12 mouse cellular contexts compared by ENCODE assay signal in the genomic region with DNA sequence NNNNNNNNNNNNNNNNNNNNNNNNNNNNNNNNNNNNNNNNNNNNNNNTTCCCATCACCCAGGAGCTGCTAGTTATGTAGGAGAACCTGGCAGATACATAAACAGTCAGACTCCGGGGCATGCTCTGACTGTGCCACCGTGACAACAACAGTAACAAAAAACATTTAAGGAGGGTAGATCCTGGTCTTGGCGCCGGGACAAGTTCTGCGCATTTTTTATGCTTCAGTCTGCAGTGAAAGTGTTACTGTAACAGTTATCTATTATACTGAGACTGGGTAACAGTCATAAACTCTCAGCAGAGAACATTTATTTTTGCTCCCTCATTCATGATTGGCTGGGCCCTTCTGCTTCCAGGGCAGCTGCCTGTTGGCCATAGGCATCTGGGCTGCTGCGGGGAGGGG. TPM values are rescaled to one million over a fixed set of nuclear protein-coding genes. Genes with fewer than 3 reads are reported as not detected.
A peak's percentile ranks its signal among the peaks of the same experiment; 100 is the strongest.
DNase-seq lines count a peak whose midpoint lies in the region; ATAC-seq and TF ChIP-seq lines count a peak whose summit lies in the region.
"Had no signal": no experiment of that assay in that cellular context is flagged by ENCODE, and none has a peak within 500 bp of the region (broad histone marks: within the 10 kb centered on the region; RNA-seq: fewer than 3 reads in every experiment).

No protein-coding gene starts in this region.

- H3K36me3 ChIP-seq in heart, embryonic 11.5 days (ENCODE audit: control insufficient read depth, insufficient read depth, low read length): no peaks in the 10 kb centered on the region
- no peaks in the 10 kb centered on the region for H3K36me3 ChIP-seq in lung, embryonic 14.5 days (ENCODE audit: insufficient read depth)
- H3K36me3 ChIP-seq in forebrain, embryonic 12.5 days (replicated peaks): no peaks in the 10 kb centered on the region
- no peaks in the 10 kb centered on the region for H3K36me3 ChIP-seq in neural tube, embryonic 13.5 days

- TF ChIP-seq CTCF in lung, embryonic 14.5 days (IDR thresholded peaks at IDR 0.05; ENCODE audit: low read depth): no peak

- no peak overlapping the region for H3K4me3 ChIP-seq in heart, embryonic 11.5 days (ENCODE audit: low read depth, low read length)
- H3K4me3 ChIP-seq in lung, embryonic 14.5 days (ENCODE audit: low read depth, low read length): no peak overlapping the region
- no peak overlapping the region for H3K4me3 ChIP-seq in forebrain, embryonic 12.5 days (replicated peaks)
- no peak overlapping the region for H3K4me3 ChIP-seq in neural tube, embryonic 13.5 days
- H3K4me3 ChIP-seq: megakaryocyte, embryonic 14.5 days had no signal

- H3K4me1 ChIP-seq in heart, embryonic 11.5 days (ENCODE audit: control insufficient read depth, insufficient read depth, low read length): peaks cover 19% of the 10 kb centered on the region
- 0 out of 2 replicates have a peak, but pooled peaks cover 3% of the 10 kb centered on the region for H3K4me1 ChIP-seq in lung, embryonic 14.5 days (ENCODE audit: insufficient read depth)
- H3K4me1 ChIP-seq in forebrain, embryonic 12.5 days: peaks cover 14% of the 10 kb centered on the region
- H3K4me1 ChIP-seq in neural tube, embryonic 13.5 days (replicated peaks): peaks cover 26% of the 10 kb centered on the region

- WGBS in heart, embryonic 11.5 days (ENCODE audit: insufficient replicate concordance): 63% methylated on average over 6 of the region's 6 CpGs
- 46% methylated on average over 6 of the region's 6 CpGs for WGBS in lung, embryonic 14.5 days
- WGBS in forebrain, embryonic 12.5 days: 73% methylated on average over 6 of the region's 6 CpGs
- WGBS in neural tube, embryonic 13.5 days: 63% methylated on average over 6 of the region's 6 CpGs

- DNase-seq in heart, adult 18-20 months: no peak
- DNase-seq in lung, embryonic 14.5 days: peak; percentile 8
- DNase-seq in lung, postnatal 4 days: no peak
- no peak for DNase-seq in T-cell, adult 2 months (ENCODE audit: low spot score)
- DNase-seq: adrenal gland, adult 8-10 months; kidney, postnatal 10 days; liver, postnatal 0 days had no signal

- H3K27me3 ChIP-seq in heart, embryonic 11.5 days (ENCODE audit: control insufficient read depth, insufficient read depth, low read length): no peaks in the 10 kb centered on the region
- H3K27me3 ChIP-seq in lung, embryonic 14.5 days (ENCODE audit: insufficient read depth, low read length): no peaks in the 10 kb centered on the region
- H3K27me3 ChIP-seq in forebrain, embryonic 12.5 days: peaks cover 4% of the 10 kb centered on the region; the same call in 1 of the 2 replicates
- no peaks in the 10 kb centered on the region for H3K27me3 ChIP-seq in neural tube, embryonic 13.5 days

- H3K9me3 ChIP-seq in heart, embryonic 11.5 days (replicated peaks; ENCODE audit: control insufficient read depth, low read length): no peaks in the 10 kb centered on the region
- H3K9me3 ChIP-seq in lung, embryonic 14.5 days (ENCODE audit: low read depth, low read length): no peaks in the 10 kb centered on the region
- H3K9me3 ChIP-seq in forebrain, embryonic 12.5 days: no peaks in the 10 kb centered on the region
- H3K9me3 ChIP-seq in neural tube, embryonic 13.5 days: no peaks in the 10 kb centered on the region

- no peak overlapping the region for H3K9ac ChIP-seq in heart, embryonic 11.5 days (ENCODE audit: low read depth, low read length)
- H3K9ac ChIP-seq in lung, embryonic 14.5 days: no peak overlapping the region
- no peak overlapping the region for H3K9ac ChIP-seq in forebrain, embryonic 12.5 days
- H3K9ac ChIP-seq in neural tube, embryonic 13.5 days: no peak overlapping the region
- H3K9ac ChIP-seq: liver, postnatal 0 days had no signal

- peak overlapping the region; percentile 27 for H3K4me2 ChIP-seq in heart, embryonic 11.5 days
- H3K4me2 ChIP-seq in lung, embryonic 14.5 days: no peak overlapping the region
- H3K4me2 ChIP-seq in forebrain, embryonic 12.5 days: peak overlapping the region; percentile 24; the same call in 1 of the 2 replicates
- H3K4me2 ChIP-seq in neural tube, embryonic 13.5 days: no peak overlapping the region

- no peak overlapping the region for H3K27ac ChIP-seq in heart, embryonic 11.5 days (ENCODE audit: low read depth, low read length)
- H3K27ac ChIP-seq in lung, embryonic 14.5 days (ENCODE audit: low read depth): no peak overlapping the region
- no peak overlapping the region for H3K27ac ChIP-seq in forebrain, embryonic 12.5 days
- H3K27ac ChIP-seq in neural tube, embryonic 13.5 days (replicated peaks): 0 out of 2 replicates have a peak overlapping the region, but pooled peaks have one; percentile 6

- no peak for ATAC-seq in heart, embryonic 11.5 days (replicated peaks; ENCODE audit: insufficient number of reproducible peaks, low FRiP score, low TSS enrichment)
- no peak for ATAC-seq in lung, embryonic 14.5 days (ENCODE audit: insufficient read depth)
- no peak for ATAC-seq in forebrain, embryonic 12.5 days (ENCODE audit: low FRiP score)
- ATAC-seq in neural tube, embryonic 13.5 days (ENCODE audit: low read depth): no peak
- no peak for ATAC-seq in CD4-positive, CD25-positive, alpha-beta regulatory T cell, adult 4 months
- ATAC-seq: liver, postnatal 0 days had no signal

RNA-seq across cellular contexts. Expression of a gene that starts 27.9 kb away (rescaled TPM):
- polyA plus RNA-seq in heart, embryonic 11.5 days (2014; fragmentation: Nextera tagmentation; extraction: Ambion mirVana): 53.7 and 58.5 TPM in 2 replicates
- 10 to 100 TPM; 54.9 to 57.7 TPM for total RNA-seq in heart, adult 18-20 months (2021)
- 96.8 and 103 TPM in 2 replicates for polyA plus RNA-seq in lung, embryonic 14.5 days (2014; fragmentation: Nextera tagmentation; extraction: Ambion mirVana)
- 209 and 225 TPM in 2 replicates for polyA plus RNA-seq in forebrain, embryonic 12.5 days (2016; fragmentation: Nextera tagmentation; extraction: Ambion mirVana)
- polyA plus RNA-seq in neural tube, embryonic 13.5 days (2015; fragmentation: Nextera tagmentation; extraction: Ambion mirVana): 126 and 147 TPM in 2 replicates
- polyA plus RNA-seq in CD4-positive, CD25-positive, alpha-beta regulatory T cell, adult 4 months (2017; shearing (Covaris generic)): 100 to 1,000 TPM in 1 of 2 experiments, 10 to 100 TPM in 1; 97.0 to 105 TPM

Comparison
In these comparisons a context has a peak if more than half of its experiments do, and no peak if none do; other contexts are left out.
1. H3K4me2 ChIP-seq: peak in heart, embryonic 11.5 days (single experiment) and forebrain, embryonic 12.5 days (single experiment); none in lung, embryonic 14.5 days (single experiment) and neural tube, embryonic 13.5 days (single experiment).